Mouse (Mus musculus) central nervous system, embryonic 11.5 days (tissue): ENCODE measurements around the gene Sugp1. TPM values are rescaled to one million over a fixed set of nuclear protein-coding genes. Genes with fewer than 3 reads are reported as not detected.

Experiments used
- polyA plus RNA-seq: library from polyadenylated mRNA; depleted of rRNA; stranded (reverse); fragments of >200 nt; gene quantifications from 2 replicates; pipeline ENCODE4 v1.2.3, GENCODE M21; 2012; rRNA removed

The Sugp1 gene
- 27.0 and 29.2 TPM in 2 replicates for polyA plus RNA-seq

GRCm38 (mm10) chr8:70042583-70043455, at the start of gene Sugp1, which contains the start of gene Mau2:
Sugp1 (plus strand) TSS chr8:70042813.
Mau2 (minus strand) TSS chr8:70042734.

GRCm38 (mm10) chr8:69995776-69996588, 46.6 kb upstream of the Sugp1 start, which contains the start of gene Gatad2a:
Gatad2a (minus strand) TSS chr8:69996384.

GRCm38 (mm10) chr8:70072441-70073069, 29.9 kb downstream of the Sugp1 start, which contains the start of gene Tm6sf2:
Tm6sf2 (plus strand) TSS chr8:70072924.

GRCm38 (mm10) chr8:70083285-70083684, 40.7 kb downstream of the Sugp1 start, which contains the start of gene Hapln4:
Hapln4 (plus strand) TSS chr8:70083457.

GRCm38 (mm10) chr8:70120667-70121066, 78.1 kb downstream of the Sugp1 start, which contains the start of gene Ncan:
Ncan (minus strand) TSS chr8:70120873.

Other genes with a start within 250 kb of the Sugp1 start
- gene Gmip, start 234.1 kb upstream of the Sugp1 start, polyA plus RNA-seq: 24.2 and 39.2 TPM in 2 replicates
- gene Lpar2, start 220.4 kb upstream of the Sugp1 start, polyA plus RNA-seq: 3.5 and 6.5 TPM in 2 replicates
- gene Pbx4, start 210.3 kb upstream of the Sugp1 start, polyA plus RNA-seq: 21.8 and 28.1 TPM in 2 replicates
- gene Cilp2, start 155.1 kb upstream of the Sugp1 start, polyA plus RNA-seq: 0.48 and 0.56 TPM in 2 replicates
- gene Tssk6, start 140.6 kb upstream of the Sugp1 start, polyA plus RNA-seq: 0.50 and 0.51 TPM in 2 replicates
- gene Ndufa13, start 140.3 kb upstream of the Sugp1 start, polyA plus RNA-seq: 106 and 170 TPM in 2 replicates
- gene Yjefn3, start 140.1 kb upstream of the Sugp1 start, polyA plus RNA-seq: 5.5 and 10.0 TPM in 2 replicates
- gene Gatad2a, start 46.4 kb upstream of the Sugp1 start, polyA plus RNA-seq: 70.6 and 123 TPM in 2 replicates
- gene Mau2, start 79 bp upstream of the Sugp1 start, polyA plus RNA-seq: 48.0 and 84.9 TPM in 2 replicates
- 4.4 and 5.1 TPM in 2 replicates for gene Tm6sf2, start 30.1 kb downstream of the Sugp1 start, polyA plus RNA-seq
- gene Hapln4, start 40.6 kb downstream of the Sugp1 start, polyA plus RNA-seq: 0.08 and 0.17 TPM in 2 replicates
- 24.0 and 32.7 TPM in 2 replicates for gene Ncan, start 78.1 kb downstream of the Sugp1 start, polyA plus RNA-seq
- gene Nr2c2ap, start 88.5 kb downstream of the Sugp1 start, polyA plus RNA-seq: 14.4 and 18.8 TPM in 2 replicates
- 21.7 and 26.6 TPM in 2 replicates for gene Rfxank, start 96.3 kb downstream of the Sugp1 start, polyA plus RNA-seq
- 48.8 and 80.2 TPM in 2 replicates for gene Borcs8, start 96.7 kb downstream of the Sugp1 start, polyA plus RNA-seq
- 0.25 and 0.31 TPM in 2 replicates for gene Mef2b, start 96.9 kb downstream of the Sugp1 start, polyA plus RNA-seq
- gene Tmem161a, start 129.5 kb downstream of the Sugp1 start, polyA plus RNA-seq: 80.2 and 80.4 TPM in 2 replicates
- 8.8 and 12.3 TPM in 2 replicates for gene Slc25a42, start 169.5 kb downstream of the Sugp1 start, polyA plus RNA-seq
- gene Sugp2, start 191.4 kb downstream of the Sugp1 start, polyA plus RNA-seq: 79.3 and 93.7 TPM in 2 replicates
- gene Armc6, start 191.7 kb downstream of the Sugp1 start, polyA plus RNA-seq: 34.0 and 35.4 TPM in 2 replicates
- gene Homer3, start 240.0 kb downstream of the Sugp1 start, polyA plus RNA-seq: 117 and 118 TPM in 2 replicates